Mouse (Mus musculus) stomach, postnatal 0 days (tissue): ENCODE measurements around the gene Gm10190.

Experiments used
- CTCF ChIP-seq: IDR thresholded peaks from 2 replicates; pipeline ENCODE4 v1.5.1; 2016; ENCODE audit warnings: antibody characterized with exemption, low read depth, mild to moderate bottlenecking, moderate library complexity
- EP300 ChIP-seq: optimal IDR thresholded peaks from 2 replicates; pipeline ENCODE3; 2016; ENCODE audit warnings: antibody characterized with exemption

DNA sequence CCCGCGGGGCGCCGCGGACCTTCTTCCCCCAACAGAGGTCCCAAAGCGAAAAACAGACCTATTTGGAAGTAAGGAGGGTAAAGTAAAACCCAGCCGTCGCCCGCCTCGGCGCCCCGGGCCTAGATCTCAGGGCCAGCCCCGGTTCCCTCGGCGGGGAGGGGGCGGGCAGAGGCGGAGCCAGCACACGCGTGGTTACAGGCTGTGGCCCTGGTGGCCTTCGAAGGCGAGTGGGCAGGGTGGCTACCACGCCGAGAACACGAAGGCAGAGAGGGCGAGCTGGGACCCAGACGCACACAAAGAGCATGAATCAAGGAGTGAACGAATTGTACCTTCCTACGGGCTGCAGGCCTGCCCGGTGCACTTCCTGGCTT, 370 bp upstream of the Gm10190 start:
- TF ChIP-seq CTCF, result no peak
- TF ChIP-seq EP300, result no peak
